Mouse (Mus musculus) olfactory bulb, adult 2 months (tissue): ENCODE data around the gene Dpf3. TPM values are rescaled to one million over a fixed set of nuclear protein-coding genes. Genes with fewer than 3 reads are reported as not detected.

Experiments used
- H3K27ac ChIP-seq: fragments of 200-500 bp; 2 replicates; pipeline ENCODE4 v1.5.1; 2012; ENCODE audit warnings: low read depth, low read length; ENCODE audit not compliant: insufficient read depth
- H3K4me1 ChIP-seq: fragments of 200-500 bp; 2 replicates; pipeline ENCODE4 v1.6.1; 2012; ENCODE audit warnings: low read length; ENCODE audit not compliant: control insufficient read depth, insufficient read depth
- H3K4me3 ChIP-seq: fragments of 200-500 bp; 2 replicates; pipeline ENCODE4 v1.5.1; 2012; ENCODE audit warnings: mild to moderate bottlenecking, low read depth, low read length, moderate library complexity; ENCODE audit not compliant: insufficient read depth
- CTCF ChIP-seq: fragments of 200-500 bp; IDR thresholded peaks from 2 replicates; pipeline ENCODE4 v1.5.1; 2012; ENCODE audit warnings: low read depth, mild to moderate bottlenecking, low read length, moderate library complexity; ENCODE audit not compliant: insufficient read depth
- POLR2A ChIP-seq: fragments of 200-500 bp; IDR thresholded peaks from 2 replicates; pipeline ENCODE4 v1.6.1; 2012; ENCODE audit warnings: mild to moderate bottlenecking, low read depth, low read length, moderate library complexity; ENCODE audit not compliant: insufficient read depth
- WGBS: fragments of 180-500 bp; shearing (Covaris S2); methylation state at CpG from one replicate; pipeline ENCODE4 v1.1.7; 2018; 5-methylcytosine and 5-hydroxymethylcytosine counted together
- polyA plus RNA-seq: library from polyadenylated mRNA; stranded (reverse); fragments of >200 nt; gene quantifications from 2 replicates; pipeline ENCODE4 v1.2.4, GENCODE M21; 2012; ENCODE audit warnings: low replicate concordance; ENCODE audit not compliant: missing spikeins, insufficient read depth, insufficient read length

The Dpf3 gene
- polyA plus RNA-seq, 1 experiment, result not detected

DNA sequence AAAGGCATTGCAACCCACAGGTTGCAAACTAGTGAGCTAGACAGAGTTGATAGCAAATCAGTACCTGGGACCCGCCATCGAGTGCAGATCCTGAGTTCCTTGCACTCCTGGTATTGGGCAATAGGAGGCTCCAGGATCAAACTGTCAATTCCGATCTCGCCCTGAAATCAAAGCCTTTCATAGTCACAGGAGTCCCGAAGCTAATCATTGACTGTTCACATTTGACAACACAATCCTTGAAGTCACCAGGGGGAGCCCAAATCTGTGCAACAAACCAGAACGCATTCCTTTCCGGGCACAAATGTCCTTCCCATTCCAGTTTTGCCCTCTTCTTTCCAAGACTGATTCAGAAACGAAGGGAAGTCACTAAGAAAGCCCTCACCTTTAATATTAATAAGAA, 35.7 kb downstream of the Dpf3 start:
- no peak overlapping the region for H3K4me3 ChIP-seq
- H3K4me1 ChIP-seq, result peaks cover 5% of the 10 kb centered on the region
- 64% methylated on average over 8 of the region's 8 CpGs for WGBS
- H3K27ac ChIP-seq, result no peak overlapping the region
- TF ChIP-seq CTCF (no peak), POLR2A (no peak)

- Histone ChIP-seq H3K4me1 (peaks cover 5% of the 10 kb centered on the region), H3K4me3 (no peak overlapping the region), H3K27ac (no peak overlapping the region)
- 100% methylated on average over 1 of the region's 1 CpGs for WGBS
- TF ChIP-seq CTCF, result no peak
Measured at GRCm38 (mm10) chr12:83450471-83450870, 37.0 kb downstream of the Dpf3 start.

DNA sequence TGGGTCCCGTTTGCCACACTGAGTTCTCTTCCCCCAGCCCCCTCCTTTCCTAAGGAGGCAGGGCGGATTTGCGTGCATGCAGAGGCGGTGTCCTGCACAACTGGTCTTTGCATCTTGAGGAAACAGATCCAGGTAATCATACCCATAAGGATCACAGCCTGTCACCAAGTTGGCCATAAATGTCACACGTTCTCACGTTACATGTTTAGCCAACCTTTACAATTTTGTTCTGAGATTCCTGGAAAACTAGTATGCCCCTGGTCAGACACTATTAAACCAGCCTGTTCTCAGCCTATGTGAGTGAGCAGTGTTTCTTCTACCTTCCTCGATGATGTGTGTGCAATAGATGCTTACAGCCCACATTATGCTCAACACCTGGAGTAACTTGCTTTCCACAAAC, 38.3 kb downstream of the Dpf3 start:
- TF ChIP-seq CTCF (no peak), POLR2A (no peak)
- Histone ChIP-seq H3K4me1 (peaks cover 2% of the 10 kb centered on the region; the same call in 1 of the 2 replicates), H3K27ac (no peak overlapping the region), H3K4me3 (no peak overlapping the region)
- 96% methylated on average over 7 of the region's 7 CpGs for WGBS

DNA sequence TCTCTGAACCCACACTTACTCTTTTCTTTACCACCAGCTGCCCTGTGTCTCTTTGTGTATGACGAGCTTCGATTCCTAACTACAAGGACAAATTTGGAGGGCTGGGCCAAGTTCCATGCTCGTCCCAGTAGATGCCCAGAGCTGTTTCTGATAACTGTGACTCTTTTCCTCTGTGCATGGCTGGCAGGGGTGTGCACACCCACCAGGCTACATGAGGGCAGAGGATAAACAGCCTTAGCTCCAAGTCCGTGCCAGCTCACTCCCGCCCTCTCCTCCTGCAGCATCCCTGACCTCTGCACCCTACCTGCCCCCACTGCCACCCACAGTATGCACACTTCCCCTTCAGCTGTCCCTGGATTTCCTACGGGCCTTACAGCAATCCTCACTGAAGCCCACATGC, 41.9 kb downstream of the Dpf3 start:
- Histone ChIP-seq H3K4me3 (no peak overlapping the region), H3K4me1 (peaks cover 2% of the 10 kb centered on the region; the same call in 1 of the 2 replicates), H3K27ac (no peak overlapping the region)
- WGBS, result 63% methylated on average over 6 of the region's 6 CpGs
- no peak for TF ChIP-seq POLR2A
- TF ChIP-seq CTCF, result no peak

DNA sequence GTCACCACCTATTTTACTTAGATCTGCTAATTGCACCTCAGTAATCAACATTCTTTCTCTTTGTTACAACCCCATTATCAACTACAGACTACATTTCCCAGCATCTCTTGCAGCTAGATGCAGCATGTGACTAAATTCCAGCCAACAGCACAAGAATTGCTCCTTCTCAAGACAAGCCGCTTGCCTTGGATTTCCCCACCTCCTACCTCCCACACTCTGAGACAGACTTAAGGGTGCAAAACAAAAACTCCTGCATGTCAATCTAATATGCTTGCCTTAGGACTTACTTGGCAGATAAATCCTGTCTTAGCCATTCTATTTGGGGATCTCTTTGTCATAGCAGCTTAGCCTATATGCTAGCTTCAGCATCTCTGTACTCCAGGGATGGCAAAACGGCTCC, 43.1 kb downstream of the Dpf3 start:
- no peak overlapping the region for H3K27ac ChIP-seq
- TF ChIP-seq POLR2A, result no peak
- TF ChIP-seq CTCF, result no peak
- 51% methylated on average over 2 of the region's 2 CpGs for WGBS

GRCm38 (mm10) chr12:83438002-83438401, 49.5 kb downstream of the Dpf3 start:
- Histone ChIP-seq H3K4me3 (no peak overlapping the region), H3K4me1 (no peaks in the 10 kb centered on the region), H3K27ac (no peak overlapping the region)
- 80% methylated on average over 2 of the region's 2 CpGs for WGBS
- no peak for TF ChIP-seq CTCF
- no peak for TF ChIP-seq POLR2A

More for the DNA sequence above, 43.1 kb downstream of the Dpf3 start:
- Histone ChIP-seq H3K4me3 (no peak overlapping the region), H3K4me1 (peaks cover 2% of the 10 kb centered on the region; the same call in 1 of the 2 replicates)

GRCm38 (mm10) chr12:83433987-83434698, 53.4 kb downstream of the Dpf3 start:
- no peak for TF ChIP-seq POLR2A
- no peak for TF ChIP-seq CTCF
- no peak overlapping the region for H3K27ac ChIP-seq
- no peaks in the 10 kb centered on the region for H3K4me1 ChIP-seq
- WGBS, result 74% methylated on average over 10 of the region's 10 CpGs
- no peak overlapping the region for H3K4me3 ChIP-seq

DNA sequence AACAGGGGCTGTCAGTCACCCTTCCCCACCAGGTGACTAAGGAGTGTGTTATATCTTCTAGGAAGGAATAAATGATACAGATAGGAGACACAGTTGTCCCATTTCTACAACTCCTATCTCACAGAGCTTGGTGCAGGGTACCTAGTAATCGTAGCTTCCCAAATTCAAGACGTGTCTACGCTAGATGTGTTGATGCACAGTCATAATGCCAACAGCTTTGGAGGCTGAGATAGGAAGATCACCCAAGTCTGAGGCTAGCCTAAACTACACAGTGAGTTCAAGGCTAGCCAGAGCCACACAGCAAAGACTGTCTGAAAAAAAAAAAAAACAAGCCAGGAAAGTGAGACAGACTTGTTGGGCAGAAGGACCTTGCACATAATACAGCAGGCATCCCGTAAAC, 54.1 kb downstream of the Dpf3 start:
- TF ChIP-seq POLR2A (no peak), CTCF (no peak)
- 97% methylated on average over 4 of the region's 4 CpGs for WGBS
- no peak overlapping the region for H3K4me3 ChIP-seq
- no peaks in the 10 kb centered on the region for H3K4me1 ChIP-seq
- H3K27ac ChIP-seq, result no peak overlapping the region

DNA sequence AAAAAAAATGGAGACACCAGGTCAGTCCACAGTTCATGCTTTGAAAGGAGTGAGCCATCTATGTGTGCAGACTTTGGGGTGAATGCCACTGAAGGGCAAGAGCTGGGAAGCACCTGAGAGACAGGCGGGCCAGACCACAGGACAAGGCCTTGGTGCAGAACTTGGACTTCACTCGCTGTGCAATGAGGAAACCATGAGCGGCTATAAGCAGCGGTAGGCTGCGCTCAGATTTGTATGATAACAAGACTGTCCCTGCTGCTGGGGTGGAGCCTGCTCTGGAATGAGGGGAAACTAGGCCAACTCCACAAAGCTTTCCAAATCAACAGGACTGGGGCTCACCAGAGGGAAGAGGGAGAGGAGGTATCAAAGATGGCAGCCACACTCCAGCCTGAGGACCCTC, 57.3 kb downstream of the Dpf3 start:
- Histone ChIP-seq H3K27ac (no peak overlapping the region), H3K4me3 (no peak overlapping the region), H3K4me1 (peaks cover 5% of the 10 kb centered on the region; the same call in 1 of the 2 replicates)
- WGBS, result 93% methylated on average over 5 of the region's 5 CpGs
- TF ChIP-seq CTCF, result no peak
- TF ChIP-seq POLR2A, result no peak
